Mouse (Mus musculus): ENCODE data around the gene Tbc1d15. TPM values are rescaled to one million over a fixed set of nuclear protein-coding genes. Genes with fewer than 3 reads are reported as not detected.

Tbc1d15 gene
- polyA plus RNA-seq, 1 experiment from 2014 or later: 41.7 TPM

- H3K4me2 ChIP-seq (replicated peaks): no peak overlapping the region
- no peaks in the 10 kb centered on the region for H3K36me3 ChIP-seq
- no peak for ATAC-seq (ENCODE audit: low FRiP score)
- H3K4me1 ChIP-seq: no peaks in the 10 kb centered on the region
- H3K27ac ChIP-seq: no peak overlapping the region
- H3K27me3 ChIP-seq: no peaks in the 10 kb centered on the region
- WGBS: 90% methylated on average over 12 of the region's 12 CpGs
- no peaks in the 10 kb centered on the region for H3K9me3 ChIP-seq (replicated peaks)
- H3K9ac ChIP-seq: no peak overlapping the region
- H3K4me3 ChIP-seq: no peak overlapping the region
Measured at GRCm38 (mm10) chr10:115270612-115271390, 19.5 kb upstream of the Tbc1d15 start.

DNA sequence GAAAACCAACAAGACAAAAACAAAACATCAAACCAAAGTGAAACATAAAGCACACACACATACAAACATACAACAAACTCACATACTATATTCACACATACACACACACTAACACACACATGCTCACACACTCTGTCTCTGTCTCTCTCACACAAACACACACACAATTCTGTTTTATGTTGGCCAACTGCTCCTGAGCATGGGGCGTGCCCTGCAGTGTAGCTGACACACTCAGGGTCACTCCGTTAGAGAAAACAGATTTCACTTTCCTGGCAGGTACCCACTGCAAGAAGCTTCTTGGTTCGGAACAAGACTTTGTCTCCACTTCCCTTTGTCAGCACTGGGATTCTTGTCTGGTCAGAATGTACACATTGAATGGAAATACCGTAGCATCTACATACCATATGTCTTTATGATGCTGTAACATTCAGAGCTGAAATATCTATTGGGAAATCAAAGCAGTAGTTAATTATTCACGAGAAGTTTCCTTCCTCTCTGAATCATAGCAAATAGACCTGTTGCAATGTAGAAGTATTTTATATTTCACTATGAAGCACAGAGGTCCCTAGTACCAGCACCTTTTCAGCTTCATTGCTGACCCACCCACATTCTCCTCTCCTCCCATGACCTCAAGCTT, 11.8 kb upstream of the Tbc1d15 start:
- H3K36me3 ChIP-seq: no peaks in the 10 kb centered on the region
- no peak for ATAC-seq (ENCODE audit: low FRiP score)
- no peak overlapping the region for H3K27ac ChIP-seq
- no peaks in the 10 kb centered on the region for H3K4me1 ChIP-seq
- no peak overlapping the region for H3K4me3 ChIP-seq
- 78% methylated on average over 5 of the region's 5 CpGs for WGBS
- H3K4me2 ChIP-seq (replicated peaks): no peak overlapping the region
- no peaks in the 10 kb centered on the region for H3K27me3 ChIP-seq
- H3K9ac ChIP-seq: no peak overlapping the region
- no peaks in the 10 kb centered on the region for H3K9me3 ChIP-seq (replicated peaks)

- no peaks in the 10 kb centered on the region for H3K9me3 ChIP-seq (replicated peaks)
- ATAC-seq (ENCODE audit: low FRiP score): no peak
- H3K4me2 ChIP-seq (replicated peaks): no peak overlapping the region
- no peaks in the 10 kb centered on the region for H3K27me3 ChIP-seq
- no peak overlapping the region for H3K9ac ChIP-seq
- H3K4me3 ChIP-seq: no peak overlapping the region
- no peaks in the 10 kb centered on the region for H3K36me3 ChIP-seq
- no peaks in the 10 kb centered on the region for H3K4me1 ChIP-seq
- 91% methylated on average over 2 of the region's 2 CpGs for WGBS
- H3K27ac ChIP-seq: no peak overlapping the region
Measured at GRCm38 (mm10) chr10:115262261-115262660, 11.0 kb upstream of the Tbc1d15 start.

DNA sequence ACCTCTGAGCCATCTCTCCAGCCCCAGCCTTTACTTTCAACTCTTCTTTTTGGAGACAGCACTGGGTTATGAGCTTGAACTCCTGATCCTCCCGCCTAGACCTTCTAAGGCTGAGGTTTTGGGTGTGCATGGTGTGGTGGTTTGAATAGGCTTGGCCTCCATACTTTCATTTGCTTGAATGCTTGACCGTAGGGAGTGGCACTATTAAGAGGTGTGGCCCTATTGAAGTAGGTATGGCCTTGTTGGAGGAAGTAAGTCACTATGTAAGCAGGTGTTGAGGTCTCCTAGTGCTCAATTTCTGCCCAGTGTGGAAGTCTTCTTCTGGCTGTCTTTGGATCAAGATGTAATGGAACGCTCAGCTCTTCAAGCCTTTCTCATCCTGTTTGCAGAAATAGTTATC, 10.2 kb upstream of the Tbc1d15 start:
- WGBS: 94% methylated on average over 3 of the region's 3 CpGs

DNA sequence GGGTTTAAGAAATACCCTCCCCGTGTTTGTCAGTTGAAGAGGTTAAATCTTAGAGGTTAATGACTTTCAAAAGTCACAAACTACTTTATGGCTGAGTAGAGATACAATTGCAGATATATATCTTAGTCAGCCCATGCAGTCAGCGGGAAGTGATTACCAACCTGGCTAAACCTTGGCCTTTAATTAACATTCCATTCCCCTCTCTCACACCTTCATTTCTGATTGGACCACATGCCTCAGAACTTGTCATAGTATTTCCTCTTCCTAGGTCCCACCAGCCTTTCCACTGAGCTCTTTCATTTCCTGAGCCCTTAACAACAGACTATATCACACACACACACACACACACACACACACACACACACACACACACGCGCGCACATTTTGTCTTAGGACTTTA, 4.9 kb upstream of the Tbc1d15 start:
- no peaks in the 10 kb centered on the region for H3K9me3 ChIP-seq (replicated peaks)
- peaks cover 3% of the 10 kb centered on the region; the same call in 1 of the 2 replicates for H3K4me1 ChIP-seq
- H3K36me3 ChIP-seq: no peaks in the 10 kb centered on the region
- no peak overlapping the region for H3K27ac ChIP-seq
- H3K27me3 ChIP-seq: no peaks in the 10 kb centered on the region
- H3K9ac ChIP-seq: no peak overlapping the region
- H3K4me2 ChIP-seq (replicated peaks): no peak overlapping the region
- ATAC-seq (ENCODE audit: low FRiP score): no peak
- no peak overlapping the region for H3K4me3 ChIP-seq
- WGBS: 83% methylated on average over 5 of the region's 5 CpGs

More for the DNA sequence above, 10.2 kb upstream of the Tbc1d15 start:
- no peaks in the 10 kb centered on the region for H3K27me3 ChIP-seq
- H3K9ac ChIP-seq: no peak overlapping the region
- H3K36me3 ChIP-seq: no peaks in the 10 kb centered on the region
- H3K4me1 ChIP-seq: no peaks in the 10 kb centered on the region
- H3K27ac ChIP-seq: no peak overlapping the region
- no peak overlapping the region for H3K4me2 ChIP-seq (replicated peaks)
- H3K9me3 ChIP-seq (replicated peaks): no peaks in the 10 kb centered on the region
- H3K4me3 ChIP-seq: no peak overlapping the region
- ATAC-seq (ENCODE audit: low FRiP score): no peak

- H3K27ac ChIP-seq: no peak overlapping the region
- H3K9ac ChIP-seq: no peak overlapping the region
- no peak for ATAC-seq (ENCODE audit: low FRiP score)
- peaks cover 8% of the 10 kb centered on the region for H3K4me1 ChIP-seq
- H3K4me3 ChIP-seq: no peak overlapping the region
- H3K4me2 ChIP-seq (replicated peaks): no peak overlapping the region
- WGBS: 78% methylated on average over 3 of the region's 3 CpGs
- H3K36me3 ChIP-seq: no peaks in the 10 kb centered on the region
- H3K27me3 ChIP-seq: no peaks in the 10 kb centered on the region
- no peaks in the 10 kb centered on the region for H3K9me3 ChIP-seq (replicated peaks)
Measured at GRCm38 (mm10) chr10:115253521-115253920, 2.3 kb upstream of the Tbc1d15 start.

DNA sequence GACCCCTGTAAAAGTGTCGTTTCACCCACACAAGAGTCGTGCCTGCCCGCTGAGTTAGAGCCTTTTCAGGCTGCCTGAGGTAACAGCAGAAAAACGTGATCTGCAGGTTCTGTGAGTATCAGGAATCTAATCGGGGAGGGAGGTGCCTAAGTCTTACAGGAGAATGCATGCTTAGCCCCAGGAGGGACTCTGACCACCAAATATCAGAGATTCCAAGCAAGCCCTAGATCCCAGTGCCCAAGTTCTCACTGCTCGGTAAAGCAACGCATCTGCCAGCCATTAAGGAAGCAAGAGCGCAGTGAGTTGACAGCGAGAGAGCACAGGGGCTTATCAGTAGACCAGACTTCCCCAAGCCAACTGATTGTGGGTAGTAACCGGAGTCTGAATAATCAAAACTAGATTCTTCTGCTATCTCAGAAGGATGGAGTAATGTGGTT, 1.1 kb upstream of the Tbc1d15 start:
- WGBS: 16% methylated on average over 10 of the region's 10 CpGs
- peak overlapping the region; percentile 94 for H3K4me3 ChIP-seq
- no peaks in the 10 kb centered on the region for H3K36me3 ChIP-seq
- no peaks in the 10 kb centered on the region for H3K9me3 ChIP-seq (replicated peaks)
- H3K9ac ChIP-seq: peak overlapping the region; percentile 54; the same call in 1 of the 2 replicates
- H3K4me2 ChIP-seq (replicated peaks): peak overlapping the region; percentile 70
- no peaks in the 10 kb centered on the region for H3K27me3 ChIP-seq
- H3K27ac ChIP-seq: no peak overlapping the region
- ATAC-seq (ENCODE audit: low FRiP score): peak; percentile 12; the same call in 1 of the 2 replicates
- H3K4me1 ChIP-seq: peaks cover 13% of the 10 kb centered on the region

DNA sequence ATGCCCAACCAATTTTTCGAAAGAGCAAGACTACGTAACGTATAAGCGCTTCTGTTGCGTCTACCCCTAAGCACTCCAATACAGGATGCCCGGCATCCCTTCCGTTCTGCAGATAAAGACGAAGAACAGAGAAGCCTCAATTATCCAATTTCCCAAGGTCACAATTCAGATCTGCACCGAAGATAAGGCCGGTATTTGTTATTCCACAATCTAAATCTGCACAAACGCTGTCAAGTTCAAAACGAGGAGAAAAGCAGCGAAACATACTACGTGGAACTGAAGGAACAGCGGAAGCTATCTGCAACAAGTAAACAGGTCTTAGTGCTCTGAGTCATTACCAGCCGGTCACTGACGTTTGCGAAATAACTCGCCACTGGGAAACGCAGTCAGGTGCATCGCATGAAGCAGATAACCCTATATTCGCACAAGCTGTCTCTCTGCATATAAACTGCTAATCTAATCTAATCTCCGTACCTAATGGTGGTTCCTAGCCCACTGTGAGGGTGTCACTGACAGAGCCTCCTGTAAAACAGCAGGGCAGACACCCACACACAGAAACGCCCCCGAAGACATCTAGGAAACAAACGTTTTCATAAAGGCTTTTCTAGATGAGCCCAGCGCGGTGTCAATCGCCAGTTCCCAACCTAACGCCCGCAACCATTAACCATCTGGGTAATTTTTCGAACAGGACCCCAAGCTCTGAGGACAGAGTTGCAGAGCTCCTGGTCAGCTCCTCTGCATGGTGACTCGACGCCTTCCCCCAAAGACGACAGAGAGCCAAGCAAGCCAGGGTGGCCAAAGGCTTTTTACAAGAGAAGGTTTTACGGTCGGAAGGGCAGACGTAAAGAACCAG, 806 bp downstream of the Tbc1d15 start:
- peak overlapping the region; percentile 85 for H3K9ac ChIP-seq
- H3K36me3 ChIP-seq: no peaks in the 10 kb centered on the region
- ATAC-seq (ENCODE audit: low FRiP score): peak; percentile 20; the same call in 1 of the 2 replicates
- H3K4me2 ChIP-seq (replicated peaks): peak overlapping the region; percentile 70
- H3K27ac ChIP-seq: no peak overlapping the region
- no peaks in the 10 kb centered on the region for H3K9me3 ChIP-seq (replicated peaks)
- H3K27me3 ChIP-seq: no peaks in the 10 kb centered on the region
- H3K4me3 ChIP-seq: peak overlapping the region; percentile 94
- peaks cover 13% of the 10 kb centered on the region for H3K4me1 ChIP-seq
- WGBS: 31% methylated on average over 38 of the region's 38 CpGs

DNA sequence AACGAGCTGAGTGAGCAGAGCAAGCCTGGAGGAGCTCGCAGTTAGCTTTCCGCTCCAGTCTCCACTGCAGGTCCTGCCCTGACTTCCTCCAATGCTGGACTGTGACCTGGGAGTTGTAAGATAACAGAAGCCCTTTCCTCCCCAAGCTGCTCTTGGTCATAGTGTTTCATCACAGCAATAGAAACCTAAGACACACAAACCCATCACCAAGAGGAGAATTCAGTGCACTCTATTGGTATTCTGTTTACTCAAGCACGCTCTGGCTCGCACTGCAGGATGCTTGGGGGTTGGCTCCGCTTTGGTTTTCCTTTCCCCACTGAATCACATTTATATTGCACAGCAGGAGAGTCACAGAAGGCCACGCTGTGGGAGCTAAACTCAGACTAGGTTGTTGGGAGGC, 3.2 kb downstream of the Tbc1d15 start:
- Histone ChIP-seq H3K36me3 (no peaks in the 10 kb centered on the region), H3K4me1 (peaks cover 13% of the 10 kb centered on the region), H3K9me3 (replicated peaks) (no peaks in the 10 kb centered on the region)

DNA sequence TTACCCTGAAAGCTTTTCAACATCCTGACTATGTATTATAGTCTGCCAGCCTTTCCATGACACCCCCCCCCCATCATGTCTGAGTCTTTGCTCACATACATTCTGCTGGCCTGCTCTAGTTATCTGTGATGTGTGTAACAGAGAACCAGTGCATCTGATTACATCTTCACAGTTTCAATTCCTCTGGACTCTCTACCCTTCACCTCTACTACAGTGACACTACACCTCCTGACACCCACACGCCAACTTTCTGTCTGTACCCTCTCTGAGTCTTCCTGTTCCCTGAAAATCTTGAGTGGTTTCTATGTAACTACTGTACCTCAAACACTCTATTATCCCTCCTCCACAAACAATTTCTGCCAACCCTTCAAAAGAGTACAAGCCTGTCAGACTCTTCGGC, 5.8 kb downstream of the Tbc1d15 start:
- no peak for ATAC-seq (ENCODE audit: low FRiP score)
- no peak overlapping the region for H3K4me3 ChIP-seq
- H3K27ac ChIP-seq: no peak overlapping the region
- peaks cover under 1% of the 10 kb centered on the region; the same call in 1 of the 2 replicates for H3K36me3 ChIP-seq
- 95% methylated on average over 2 of the region's 2 CpGs for WGBS
- H3K4me1 ChIP-seq: peaks cover 13% of the 10 kb centered on the region
- H3K4me2 ChIP-seq (replicated peaks): no peak overlapping the region
- no peaks in the 10 kb centered on the region for H3K27me3 ChIP-seq
- H3K9me3 ChIP-seq (replicated peaks): no peaks in the 10 kb centered on the region
- H3K9ac ChIP-seq: no peak overlapping the region

More for the DNA sequence above, 3.2 kb downstream of the Tbc1d15 start:
- WGBS: 27% methylated on average over 7 of the region's 7 CpGs
- Histone ChIP-seq H3K4me2 (replicated peaks) (no peak overlapping the region), H3K9ac (no peak overlapping the region), H3K27ac (no peak overlapping the region), H3K27me3 (no peaks in the 10 kb centered on the region), H3K4me3 (no peak overlapping the region)
- no peak for ATAC-seq (ENCODE audit: low FRiP score)

DNA sequence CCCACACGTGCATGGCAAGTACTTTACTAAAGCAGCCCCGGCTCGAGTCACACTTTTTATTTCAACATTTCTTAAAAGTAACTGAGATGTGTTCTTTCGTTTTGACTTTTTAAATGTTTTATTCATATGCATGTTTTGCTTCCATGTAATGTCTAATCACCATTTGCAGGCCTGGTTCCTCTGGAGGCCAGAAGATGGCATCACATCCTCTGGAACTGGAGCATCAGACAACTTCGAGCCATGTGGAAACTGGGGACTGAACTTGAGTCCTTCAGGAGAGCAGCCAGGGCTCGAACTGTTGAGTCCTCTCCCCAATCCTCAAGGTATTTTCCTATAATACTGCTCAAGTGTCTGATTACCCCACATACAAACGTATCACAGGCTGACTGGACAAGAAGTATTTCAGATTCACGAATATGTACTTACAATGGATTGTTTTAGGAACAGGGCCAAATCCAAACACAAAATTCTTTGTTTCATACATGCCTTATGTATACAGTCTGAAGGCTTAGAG, 10.1 kb downstream of the Tbc1d15 start:
- Histone ChIP-seq H3K27ac (no peak overlapping the region), H3K36me3 (peaks cover 15% of the 10 kb centered on the region), H3K4me3 (no peak overlapping the region), H3K4me1 (peaks cover 3% of the 10 kb centered on the region; the same call in 1 of the 2 replicates), H3K27me3 (no peaks in the 10 kb centered on the region), H3K4me2 (replicated peaks) (no peak overlapping the region), H3K9me3 (replicated peaks) (no peaks in the 10 kb centered on the region), H3K9ac (no peak overlapping the region)
- 82% methylated on average over 8 of the region's 8 CpGs for WGBS
- no peak for ATAC-seq (ENCODE audit: low FRiP score)

DNA sequence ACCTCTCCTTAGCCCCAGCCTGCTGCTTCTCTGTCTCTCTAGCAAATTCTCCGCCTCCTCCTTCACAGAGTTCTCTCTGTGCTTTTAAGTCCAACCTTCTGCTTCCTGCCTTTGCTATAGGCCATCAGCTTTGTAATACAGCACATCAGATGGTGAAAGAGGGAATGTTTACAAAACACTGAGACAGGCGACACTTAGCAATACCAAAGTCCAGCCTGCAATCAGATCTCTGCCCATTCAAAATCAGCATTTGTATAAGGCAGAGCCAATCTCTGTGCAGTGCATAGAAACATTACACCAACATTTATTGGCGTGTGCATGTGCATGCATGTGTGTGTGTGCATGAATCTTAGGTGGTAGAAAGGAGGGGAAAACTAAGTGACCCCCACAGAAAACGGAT, 13.3 kb downstream of the Tbc1d15 start:
- Histone ChIP-seq H3K36me3 (peaks cover 15% of the 10 kb centered on the region), H3K9me3 (replicated peaks) (no peaks in the 10 kb centered on the region), H3K9ac (no peak overlapping the region), H3K4me3 (no peak overlapping the region), H3K27ac (no peak overlapping the region), H3K4me2 (replicated peaks) (no peak overlapping the region), H3K27me3 (no peaks in the 10 kb centered on the region), H3K4me1 (peaks cover 3% of the 10 kb centered on the region; the same call in 1 of the 2 replicates)
- WGBS: 93% methylated on average over 4 of the region's 4 CpGs
- ATAC-seq (ENCODE audit: low FRiP score): no peak

All from hindbrain, embryonic 12.5 days (tissue).